Mouse (Mus musculus) ES-Bruce4 (cell line): ENCODE results near the gene Foxp1. TPM values are rescaled to one million over a fixed set of nuclear protein-coding genes. Genes with fewer than 3 reads are reported as not detected.

Experiments used
- H3K27ac ChIP-seq: 2 replicates; pipeline ENCODE4 v1.5.1; 2012; ENCODE audit warnings: low read length, inconsistent platforms; ENCODE audit not compliant: insufficient read depth
- H3K27me3 ChIP-seq: 2 replicates; pipeline ENCODE4 v1.6.1; 2012; ENCODE audit warnings: mild to moderate bottlenecking, low read length, inconsistent platforms; ENCODE audit not compliant: control insufficient read depth, poor library complexity, insufficient read depth, severe bottlenecking
- H3K36me3 ChIP-seq: 2 replicates; pipeline ENCODE4 v1.6.1; 2012; ENCODE audit warnings: inconsistent platforms, mild to moderate bottlenecking, low read length, moderate library complexity; ENCODE audit not compliant: control insufficient read depth, poor library complexity, insufficient read depth, severe bottlenecking
- H3K4me1 ChIP-seq: one replicate; pipeline ENCODE4 v1.8.1; 2011; ENCODE audit warnings: low read length; ENCODE audit not compliant: control insufficient read depth, insufficient read depth
- H3K4me3 ChIP-seq: 2 replicates; pipeline ENCODE4 v1.5.1; 2011; ENCODE audit warnings: low read depth, mild to moderate bottlenecking, low read length
- H3K9ac ChIP-seq: 2 replicates; pipeline ENCODE4 v1.6.1; 2012; ENCODE audit warnings: low read depth, mild to moderate bottlenecking, inconsistent platforms; ENCODE audit not compliant: poor library complexity, severe bottlenecking
- H3K9me3 ChIP-seq: replicated peaks from 2 replicates; pipeline ENCODE4 v1.6.1; 2012; ENCODE audit warnings: mild to moderate bottlenecking, low read length, inconsistent platforms; ENCODE audit not compliant: control insufficient read depth, poor library complexity, insufficient read depth, severe bottlenecking
- CTCF ChIP-seq: IDR thresholded peaks from one replicate; pipeline ENCODE4 v1.8.1; 2011; ENCODE audit warnings: low read depth, low read length
- EP300 ChIP-seq: IDR thresholded peaks from 2 replicates; pipeline ENCODE4 v1.6.1; 2011; ENCODE audit warnings: low read depth, low read length; ENCODE audit not compliant: insufficient read depth
- POLR2A ChIP-seq: IDR thresholded peaks from one replicate; pipeline ENCODE4 v1.8.1; 2011; ENCODE audit warnings: low read length; ENCODE audit not compliant: insufficient read depth
- polyA plus RNA-seq: library from polyadenylated mRNA; stranded (reverse); fragments of >200 nt; gene quantifications from 2 replicates; pipeline ENCODE4 v1.2.4, GENCODE M21; 2011; ENCODE audit warnings: low read depth; ENCODE audit not compliant: missing spikeins, insufficient read depth, insufficient read length

Gene Foxp1
- polyA plus RNA-seq, 1 experiment: 33.5 TPM

DNA sequence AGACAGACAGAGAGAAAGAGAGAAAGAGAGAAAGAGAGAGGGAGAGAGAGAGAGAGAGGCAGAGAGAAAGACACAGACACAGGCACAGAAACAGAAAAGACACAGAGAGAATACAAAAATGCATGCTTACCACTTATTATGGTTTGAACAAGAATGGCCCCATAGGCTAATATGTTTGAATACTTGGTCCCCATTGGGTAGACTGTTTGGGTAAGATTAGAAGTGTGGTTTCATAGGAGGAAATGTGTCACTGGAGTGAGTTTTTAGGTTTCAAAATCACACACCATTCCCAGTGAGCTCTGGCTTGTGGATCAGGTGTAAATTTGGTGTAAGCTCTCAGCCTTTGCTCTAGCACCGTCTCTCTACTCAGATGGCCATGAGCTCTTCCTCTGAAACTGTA is 644.3 kb downstream of the Foxp1 start:
- Histone ChIP-seq H3K27me3 (no peaks in the 10 kb centered on the region), H3K27ac (no peak overlapping the region), H3K36me3 (no peaks in the 10 kb centered on the region), H3K9me3 (no peaks in the 10 kb centered on the region), H3K9ac (no peak overlapping the region), H3K4me1 (no peaks in the 10 kb centered on the region), H3K4me3 (no peak overlapping the region)
- TF ChIP-seq POLR2A (no peak), EP300 (no peak), CTCF (no peak)

DNA sequence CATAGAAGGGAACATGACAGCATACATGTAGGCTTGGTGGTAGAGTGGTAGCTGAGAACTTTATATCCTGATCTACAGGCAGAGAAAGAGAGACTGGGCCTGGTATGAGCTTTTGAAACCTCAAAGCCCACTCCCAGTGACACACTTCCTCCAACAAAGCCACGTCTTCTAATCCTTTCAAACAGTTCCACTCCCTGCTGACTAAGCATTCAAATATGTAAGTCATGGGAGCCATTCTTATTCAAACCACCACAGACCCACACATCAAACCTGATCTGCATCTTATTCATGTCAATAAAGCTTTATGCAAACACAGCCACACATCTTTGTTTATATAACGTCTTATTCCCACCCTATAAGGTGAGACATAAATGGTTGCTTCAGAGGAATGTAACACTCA is 646.1 kb downstream of the Foxp1 start:
- H3K36me3 ChIP-seq: no peaks in the 10 kb centered on the region
- no peak overlapping the region for H3K4me3 ChIP-seq
- no peaks in the 10 kb centered on the region for H3K4me1 ChIP-seq
- H3K27ac ChIP-seq: no peak overlapping the region
- TF ChIP-seq POLR2A (no peak), CTCF (no peak), EP300 (no peak)
- H3K9me3 ChIP-seq: no peaks in the 10 kb centered on the region
- H3K27me3 ChIP-seq: no peaks in the 10 kb centered on the region
- no peak overlapping the region for H3K9ac ChIP-seq

Other genes starting within 250 kb of the Foxp1 start
- gene Eif4e3, start 144.1 kb upstream of the Foxp1 start, polyA plus RNA-seq: 6.4 and 8.6 TPM in 2 replicates
- gene Gm20696, start 144.1 kb upstream of the Foxp1 start, polyA plus RNA-seq: 0.24 TPM in 1 of 2 replicates, not detected in the other
- gene Gpr27, start 170.0 kb upstream of the Foxp1 start, polyA plus RNA-seq: 2.1 and 2.9 TPM in 2 replicates
- gene Prok2, start 203.7 kb upstream of the Foxp1 start, polyA plus RNA-seq: not detected in 2 replicates